8 mouse cellular contexts compared by ENCODE assay signal in genomic region chr15:99083258-99083657, GRCm38 (mm10). TPM values are rescaled to one million over a fixed set of nuclear protein-coding genes. Genes with fewer than 3 reads are reported as not detected.
A peak's percentile ranks its signal among the peaks of the same experiment; 100 is the strongest.
DNase-seq lines count a peak whose midpoint lies in the region; ATAC-seq and TF ChIP-seq lines count a peak whose summit lies in the region.

No protein-coding gene starts in this region.

- H3K9ac ChIP-seq in hindbrain, embryonic 13.5 days = no peak overlapping the region

- peaks cover 61% of the 10 kb centered on the region for H3K36me3 ChIP-seq in hindbrain, embryonic 10.5 days
- H3K36me3 ChIP-seq in hindbrain, embryonic 13.5 days = no peaks in the 10 kb centered on the region; the same call in 1 of the 2 replicates
- peaks cover 57% of the 10 kb centered on the region for H3K36me3 ChIP-seq in limb, embryonic 10.5 days

- H3K27me3 ChIP-seq in hindbrain, embryonic 10.5 days (ENCODE audit: insufficient read depth, poor library complexity, severe bottlenecking) = peaks cover 61% of the 10 kb centered on the region
- H3K27me3 ChIP-seq in hindbrain, embryonic 13.5 days = peaks cover 53% of the 10 kb centered on the region
- H3K27me3 ChIP-seq in limb, embryonic 10.5 days (ENCODE audit: low read depth, poor library complexity, severe bottlenecking) = peaks cover 63% of the 10 kb centered on the region

- H3K9me3 ChIP-seq in hindbrain, embryonic 10.5 days = no peaks in the 10 kb centered on the region
- no peaks in the 10 kb centered on the region for H3K9me3 ChIP-seq in hindbrain, embryonic 13.5 days
- no peaks in the 10 kb centered on the region for H3K9me3 ChIP-seq in limb, embryonic 10.5 days (replicated peaks)

- peak; percentile 78 for TF ChIP-seq CTCF in cortical plate, adult 2 months (IDR thresholded peaks at IDR 0.05; ENCODE audit: extremely low read depth, insufficient read depth, low read length)

- ATAC-seq in hindbrain, embryonic 13.5 days (ENCODE audit: low FRiP score) = no peak

- DNase-seq in hindbrain, embryonic 10.5 days (ENCODE audit: low spot score) = peak; percentile 46
- peak; percentile 48 for DNase-seq in urinary bladder, postnatal 14 days (ENCODE audit: low spot score)
- no peak for DNase-seq in urinary bladder, postnatal 10 days (ENCODE audit: low spot score)
- DNase-seq in limb, embryonic 10.5 days (ENCODE audit: low spot score) = peak; percentile 44
- DNase-seq in testis, postnatal 10 days (ENCODE audit: low spot score) = peak; percentile 78
- no peak for DNase-seq in cerebellum, postnatal 4 days (ENCODE audit: low spot score in 2 of 2)

- WGBS in hindbrain, embryonic 10.5 days = 76% methylated on average over 9 of the region's 9 CpGs
- WGBS in hindbrain, embryonic 13.5 days = 76% methylated on average over 9 of the region's 9 CpGs
- WGBS in limb, embryonic 10.5 days = 69% methylated on average over 9 of the region's 9 CpGs

- no peak overlapping the region for H3K4me2 ChIP-seq in hindbrain, embryonic 13.5 days

- no peak overlapping the region for H3K27ac ChIP-seq in hindbrain, embryonic 10.5 days
- no peak overlapping the region for H3K27ac ChIP-seq in hindbrain, embryonic 13.5 days
- no peak overlapping the region for H3K27ac ChIP-seq in cortical plate, adult 2 months (ENCODE audit: insufficient read depth, low read length)
- H3K27ac ChIP-seq in limb, embryonic 10.5 days = no peak overlapping the region

- no peak for TF ChIP-seq POLR2A in cortical plate, adult 2 months (IDR thresholded peaks at IDR 0.05; ENCODE audit: extremely low read depth, insufficient read depth, low read length)

- H3K4me1 ChIP-seq in hindbrain, embryonic 10.5 days (replicated peaks) = peaks cover 30% of the 10 kb centered on the region
- peaks cover 10% of the 10 kb centered on the region for H3K4me1 ChIP-seq in hindbrain, embryonic 13.5 days (replicated peaks)
- no peaks in the 10 kb centered on the region for H3K4me1 ChIP-seq in cortical plate, adult 2 months (ENCODE audit: control insufficient read depth, insufficient read depth, low read length)
- H3K4me1 ChIP-seq in limb, embryonic 10.5 days = peaks cover 26% of the 10 kb centered on the region

- H3K4me3 ChIP-seq in hindbrain, embryonic 10.5 days = no peak overlapping the region
- H3K4me3 ChIP-seq in hindbrain, embryonic 13.5 days = no peak overlapping the region
- no peak overlapping the region for H3K4me3 ChIP-seq in cortical plate, adult 2 months (ENCODE audit: insufficient read depth, low read length)
- H3K4me3 ChIP-seq in limb, embryonic 10.5 days = no peak overlapping the region

RNA-seq across cellular contexts. Expression of gene C1ql4, which starts 4.4 kb away (rescaled TPM):
- polyA plus RNA-seq in hindbrain, embryonic 10.5 days (2016; fragmentation: Nextera tagmentation; extraction: Ambion mirVana) = 0.78 and 8.7 TPM in 2 replicates
- 5.6 and 11.8 TPM in 2 replicates for polyA plus RNA-seq in hindbrain, embryonic 13.5 days (2015; fragmentation: Nextera tagmentation; extraction: Ambion mirVana)
- polyA plus RNA-seq in cortical plate, adult 2 months (2012; rRNA removed) = not detected in 2 replicates
- polyA plus RNA-seq in limb, embryonic 10.5 days (2016; fragmentation: Nextera tagmentation; extraction: Ambion mirVana) = 0.15 and 0.23 TPM in 2 replicates

RNA-seq across cellular contexts. Expression of gene Troap, which starts 8.9 kb away (rescaled TPM):
- polyA plus RNA-seq in hindbrain, embryonic 10.5 days (2016; fragmentation: Nextera tagmentation; extraction: Ambion mirVana) = 41.6 and 46.8 TPM in 2 replicates
- polyA plus RNA-seq in hindbrain, embryonic 13.5 days (2015; fragmentation: Nextera tagmentation; extraction: Ambion mirVana) = 8.4 and 10.0 TPM in 2 replicates
- polyA plus RNA-seq in cortical plate, adult 2 months (2012; rRNA removed) = 0.76 and 1.1 TPM in 2 replicates
- polyA plus RNA-seq in limb, embryonic 10.5 days (2016; fragmentation: Nextera tagmentation; extraction: Ambion mirVana) = 54.8 and 56.2 TPM in 2 replicates

RNA-seq across cellular contexts. Expression of gene Dnajc22, which starts 9.7 kb away (rescaled TPM):
- polyA plus RNA-seq in hindbrain, embryonic 10.5 days (2016; fragmentation: Nextera tagmentation; extraction: Ambion mirVana) = 1.9 and 2.2 TPM in 2 replicates
- polyA plus RNA-seq in hindbrain, embryonic 13.5 days (2015; fragmentation: Nextera tagmentation; extraction: Ambion mirVana) = 1.3 and 1.6 TPM in 2 replicates
- 0.06 TPM in 2 replicates for polyA plus RNA-seq in cortical plate, adult 2 months (2012; rRNA removed)
- polyA plus RNA-seq in limb, embryonic 10.5 days (2016; fragmentation: Nextera tagmentation; extraction: Ambion mirVana) = 1.4 and 2.1 TPM in 2 replicates

RNA-seq across cellular contexts. Expression of gene Prph, which starts 28.3 kb away (rescaled TPM):
- 9.7 and 14.4 TPM in 2 replicates for polyA plus RNA-seq in hindbrain, embryonic 10.5 days (2016; fragmentation: Nextera tagmentation; extraction: Ambion mirVana)
- 62.4 and 78.7 TPM in 2 replicates for polyA plus RNA-seq in hindbrain, embryonic 13.5 days (2015; fragmentation: Nextera tagmentation; extraction: Ambion mirVana)
- 3.1 and 3.2 TPM in 2 replicates for polyA plus RNA-seq in cortical plate, adult 2 months (2012; rRNA removed)
- polyA plus RNA-seq in limb, embryonic 10.5 days (2016; fragmentation: Nextera tagmentation; extraction: Ambion mirVana) = 0.16 TPM in 1 of 2 replicates, not detected in the other

RNA-seq across cellular contexts. Expression of gene Spats2, which starts 42.5 kb away (rescaled TPM):
- 58.4 and 62.6 TPM in 2 replicates for polyA plus RNA-seq in hindbrain, embryonic 10.5 days (2016; fragmentation: Nextera tagmentation; extraction: Ambion mirVana)
- 42.1 and 45.0 TPM in 2 replicates for polyA plus RNA-seq in hindbrain, embryonic 13.5 days (2015; fragmentation: Nextera tagmentation; extraction: Ambion mirVana)
- polyA plus RNA-seq in cortical plate, adult 2 months (2012; rRNA removed) = 25.8 and 27.4 TPM in 2 replicates
- polyA plus RNA-seq in limb, embryonic 10.5 days (2016; fragmentation: Nextera tagmentation; extraction: Ambion mirVana) = 60.5 and 64.1 TPM in 2 replicates

Comparison
In these comparisons a context has a peak if more than half of its experiments do, and no peak if none do; other contexts are left out.
1. DNase-seq: peak in hindbrain, embryonic 10.5 days (single experiment), urinary bladder, postnatal 14 days (single experiment), limb, embryonic 10.5 days (single experiment) and testis, postnatal 10 days (single experiment); none in urinary bladder, postnatal 10 days (single experiment) and cerebellum, postnatal 4 days (0 of 2).